Mouse (Mus musculus) large intestine, adult 2 months (tissue): Measurements from ENCODE around the gene Mrpl14. TPM values are rescaled to one million over a fixed set of nuclear protein-coding genes. Genes with fewer than 3 reads are reported as not detected.

ENCODE experiments used
- DNase-seq: peaks from one replicate; pipeline ENCODE4 v3.0.0-alpha.2; 2012; ENCODE audit warnings: low read depth, low spot score
- WGBS: fragments of 180-500 bp; shearing (Covaris S2); methylation state at CpG from one replicate; pipeline ENCODE4 v1.1.7; 2018; 5-methylcytosine and 5-hydroxymethylcytosine counted together
- polyA plus RNA-seq: library from polyadenylated mRNA; depleted of rRNA; stranded (reverse); fragments of >200 nt; gene quantifications from 2 replicates; pipeline ENCODE4 v1.2.3, GENCODE M21; 2012; rRNA removed

Gene Mrpl14
- polyA plus RNA-seq, 1 experiment = 112 TPM

- 6% methylated on average over 10 of the region's 10 CpGs for WGBS
- no peak for DNase-seq
Observed at GRCm38 (mm10) chr17:45737078-45737601, 51.0 kb downstream of the Mrpl14 start.

DNA sequence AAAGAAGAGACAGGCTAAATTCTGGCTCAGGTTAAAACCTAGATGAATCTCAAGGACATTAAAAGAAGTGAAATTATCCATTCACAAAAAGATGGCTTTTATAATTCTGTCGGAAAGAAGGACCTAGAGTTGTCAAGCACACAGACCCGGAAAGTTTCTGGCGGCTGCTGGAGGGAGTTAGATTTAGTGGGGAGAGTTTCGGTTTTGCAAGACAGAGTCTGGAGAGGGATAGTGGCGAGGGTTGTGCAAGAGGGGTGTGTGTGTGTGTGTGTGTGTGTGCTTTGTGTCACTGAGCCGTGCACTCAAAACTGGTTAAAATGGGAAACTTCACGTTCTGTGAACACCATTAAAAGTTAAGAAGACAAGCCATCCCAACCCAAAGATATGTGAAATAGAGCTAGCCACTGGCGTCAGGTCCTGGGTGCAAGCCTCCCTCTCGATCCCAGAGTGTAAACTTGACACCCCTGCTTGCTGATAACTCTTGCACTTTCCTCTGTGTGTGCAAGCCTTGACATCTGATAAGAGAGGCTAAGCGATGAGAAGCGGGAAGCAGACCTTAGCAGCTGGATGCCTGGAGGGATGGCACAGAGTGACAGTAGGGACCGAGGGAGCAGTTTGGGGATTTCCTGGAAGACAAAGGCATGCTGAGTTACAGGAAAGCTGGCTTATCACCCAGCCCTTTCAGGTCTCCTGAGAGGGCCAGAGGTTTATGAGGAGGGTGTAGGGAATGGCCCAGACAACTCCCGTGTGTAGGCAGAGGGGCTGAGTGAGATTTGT lies 56.4 kb downstream of the Mrpl14 start:
- WGBS = 51% methylated on average over 13 of the region's 13 CpGs
- DNase-seq = no peak

DNA sequence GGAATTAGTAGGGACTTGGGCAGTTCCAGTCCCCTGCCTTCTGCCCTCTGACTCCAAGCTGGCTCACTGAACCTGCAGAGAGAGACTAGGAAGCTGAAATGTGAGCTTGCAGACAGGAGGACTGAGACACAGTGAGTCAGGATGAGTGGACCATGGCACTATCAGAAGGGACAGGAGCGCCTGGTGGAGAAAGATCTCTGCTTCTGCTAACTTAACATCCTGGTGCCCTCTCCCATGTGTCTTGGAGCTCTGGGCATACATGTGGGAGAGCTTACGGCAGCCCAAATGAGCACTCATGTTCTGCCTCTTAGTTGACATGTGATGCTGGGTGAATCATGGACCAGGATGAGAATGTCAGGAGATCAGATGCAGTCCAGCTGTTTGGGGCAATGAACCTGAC lies 59.5 kb downstream of the Mrpl14 start:
- WGBS = 89% methylated on average over 2 of the region's 2 CpGs
- DNase-seq = no peak

DNA sequence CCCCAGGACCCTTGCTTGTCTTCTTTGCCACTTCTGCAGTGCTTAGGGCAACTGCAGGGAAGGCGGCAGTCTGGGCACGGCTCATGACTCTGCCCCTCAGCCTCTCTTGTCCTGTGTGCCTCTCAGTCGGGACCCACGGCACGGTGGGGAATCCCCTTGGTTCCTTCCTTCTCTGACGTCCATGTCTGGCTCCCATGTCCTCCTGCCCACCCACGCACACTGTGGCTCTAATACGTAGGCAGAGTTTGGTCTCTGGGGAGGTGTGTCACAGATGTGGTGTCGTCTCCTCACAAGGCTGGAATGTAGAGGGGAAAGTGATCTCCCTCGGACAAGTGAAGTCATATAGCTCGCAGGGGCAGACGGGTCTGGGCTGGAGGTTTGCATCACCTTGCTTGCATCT lies 60.6 kb downstream of the Mrpl14 start:
- WGBS = 41% methylated on average over 12 of the region's 12 CpGs
- no peak for DNase-seq

DNA sequence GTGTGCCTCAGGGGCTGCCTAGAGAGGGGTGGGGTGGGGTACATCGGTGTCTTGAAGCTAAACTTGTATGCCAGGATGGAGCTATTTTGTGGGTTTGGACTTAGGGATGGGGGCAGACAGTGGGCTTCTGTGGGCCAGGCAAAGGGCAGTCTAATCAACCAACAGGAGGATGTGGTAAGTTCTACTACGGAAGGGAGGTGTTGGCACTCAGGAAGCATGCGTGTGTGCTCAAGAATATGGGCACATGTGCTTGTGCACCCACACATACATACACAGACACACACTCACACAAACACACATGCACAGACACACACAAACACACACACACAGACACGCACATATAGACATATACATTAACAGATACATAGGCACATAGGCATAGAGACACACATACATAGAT lies 61.2 kb downstream of the Mrpl14 start:
- DNase-seq = no peak
- 86% methylated on average over 4 of the region's 4 CpGs for whole genome bisulfite sequencing

Other genes with a start within 250 kb of the Mrpl14 start
- gene Spats1, start 210.9 kb upstream of the Mrpl14 start, polyA plus RNA-seq = not detected in 2 replicates
- gene Aars2, start 179.5 kb upstream of the Mrpl14 start, polyA plus RNA-seq = 9.8 and 12.6 TPM in 2 replicates
- 0.04 TPM in 1 of 2 replicates, not detected in the other for gene Tcte1, start 162.9 kb upstream of the Mrpl14 start, polyA plus RNA-seq
- gene Tmem151b, start 136.6 kb upstream of the Mrpl14 start, polyA plus RNA-seq = 0.66 and 0.73 TPM in 2 replicates
- gene Nfkbie, start 130.6 kb upstream of the Mrpl14 start, polyA plus RNA-seq = 5.9 and 6.8 TPM in 2 replicates
- 78.2 and 107 TPM in 2 replicates for gene Slc35b2, start 122.4 kb upstream of the Mrpl14 start, polyA plus RNA-seq
- 365 and 417 TPM in 2 replicates for gene Hsp90ab1, start 113.1 kb upstream of the Mrpl14 start, polyA plus RNA-seq
- 52.9 and 56.9 TPM in 2 replicates for gene Slc29a1, start 86.7 kb upstream of the Mrpl14 start, polyA plus RNA-seq
- 0.63 and 2.0 TPM in 2 replicates for gene Mymx, start 84.2 kb upstream of the Mrpl14 start, polyA plus RNA-seq
- 0.05 and 0.15 TPM in 2 replicates for gene Capn11, start 27.0 kb upstream of the Mrpl14 start, polyA plus RNA-seq
- gene Tmem63b, start 583 bp downstream of the Mrpl14 start, polyA plus RNA-seq = 44.7 and 62.4 TPM in 2 replicates
- not detected in 2 replicates for gene 1600014C23Rik, start 47.5 kb downstream of the Mrpl14 start, polyA plus RNA-seq